Mouse (Mus musculus) adipocyte (in vitro differentiated cells): ENCODE measurements around the gene Lamb1.

Source experiments
- DNase-seq: peaks from one replicate; pipeline ENCODE4 v3.0.0-alpha.2; 2016; ENCODE audit warnings: low spot score

Gene Lamb1

DNA sequence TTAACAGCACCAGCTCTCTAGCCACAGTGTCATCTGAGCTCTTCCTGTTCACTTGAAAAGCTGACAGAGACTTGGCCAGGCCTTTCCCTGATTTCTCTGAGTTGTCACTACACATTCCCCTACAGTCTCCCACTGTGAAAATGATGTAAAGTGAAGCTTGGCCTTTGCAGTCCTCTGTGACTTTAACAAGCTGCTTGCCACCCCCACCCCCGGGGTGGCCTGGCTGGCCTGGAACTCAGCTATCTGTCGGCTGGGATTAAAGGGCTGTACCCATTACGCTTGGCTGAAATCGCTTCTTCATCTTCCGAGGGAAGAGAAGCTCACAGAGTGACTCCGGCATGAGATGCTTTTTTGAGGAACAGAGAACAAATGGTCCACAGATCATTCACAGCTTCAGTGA is 50.9 kb downstream of the Lamb1 start:
- no peak for DNase-seq

DNA sequence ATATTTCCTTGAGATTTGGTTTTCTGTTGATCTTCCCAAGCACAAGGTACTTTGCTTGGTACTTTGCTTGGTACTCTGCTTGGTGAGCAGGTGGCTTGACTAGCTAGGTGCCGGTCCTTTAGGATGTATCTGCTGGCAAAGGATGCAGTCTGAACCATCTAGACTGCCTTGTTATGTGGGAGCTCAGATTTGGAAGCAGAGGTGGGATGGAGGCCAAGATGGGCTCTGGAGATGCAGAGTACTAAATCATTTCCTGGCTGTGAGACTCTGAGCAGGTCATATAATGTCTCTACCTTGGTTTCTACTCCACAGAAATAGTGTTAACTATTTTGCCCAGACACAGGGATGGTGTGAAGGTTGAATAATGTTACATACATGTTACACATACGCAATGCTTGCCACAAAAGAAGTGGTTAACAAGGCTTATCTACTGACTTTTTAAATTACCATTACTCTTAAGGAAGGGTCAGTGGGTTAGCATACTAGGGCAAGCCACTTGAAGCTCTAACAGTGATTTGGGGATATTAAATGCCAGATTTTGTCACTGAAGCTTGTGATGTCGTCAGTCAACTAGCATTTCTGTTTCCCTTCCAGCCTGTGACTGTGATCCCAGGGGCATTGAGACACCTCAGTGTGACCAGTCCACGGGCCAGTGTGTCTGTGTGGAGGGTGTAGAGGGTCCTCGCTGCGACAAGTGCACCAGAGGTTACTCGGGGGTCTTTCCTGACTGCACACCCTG is 52.8 kb downstream of the Lamb1 start:
- DNase-seq, result no peak

DNA sequence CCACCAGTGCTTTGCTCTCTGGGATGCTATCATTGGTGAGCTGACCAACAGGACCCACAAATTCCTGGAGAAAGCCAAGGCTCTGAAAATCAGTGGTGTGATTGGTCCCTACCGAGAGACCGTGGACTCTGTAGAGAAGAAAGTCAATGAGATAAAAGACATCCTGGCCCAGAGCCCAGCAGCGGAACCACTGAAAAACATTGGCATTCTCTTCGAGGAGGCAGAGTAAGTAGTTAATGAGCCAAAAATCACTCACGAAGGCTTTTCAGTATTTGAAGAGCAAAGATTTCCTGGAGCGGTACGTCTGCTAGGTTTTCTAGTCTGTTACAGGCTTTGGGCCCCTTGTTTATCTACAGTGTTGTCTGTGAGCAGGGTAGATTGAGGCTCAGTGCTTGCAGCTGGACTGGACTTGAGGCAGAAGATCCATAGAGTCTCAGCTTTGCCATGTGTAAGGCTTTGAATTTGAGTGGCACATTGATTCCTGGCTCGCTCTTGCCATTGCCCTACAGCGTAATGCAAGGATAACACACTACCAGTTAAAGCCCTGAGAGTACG is 53.5 kb downstream of the Lamb1 start:
- no peak for DNase-seq

DNA sequence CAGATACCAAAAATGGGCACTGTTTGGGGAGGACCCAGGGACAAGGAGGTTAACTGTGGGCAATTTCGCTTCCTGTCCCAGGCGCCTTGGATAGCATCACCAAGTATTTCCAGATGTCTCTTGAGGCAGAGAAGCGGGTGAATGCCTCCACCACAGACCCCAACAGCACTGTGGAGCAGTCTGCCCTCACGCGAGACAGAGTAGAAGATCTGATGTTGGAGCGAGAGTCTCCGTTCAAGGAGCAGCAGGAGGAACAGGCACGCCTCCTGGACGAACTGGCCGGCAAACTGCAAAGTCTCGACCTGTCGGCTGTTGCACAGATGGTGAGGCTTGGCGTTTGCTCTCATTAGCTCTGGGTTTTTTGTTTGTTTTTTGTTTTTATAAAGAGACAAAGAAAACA is 55.8 kb downstream of the Lamb1 start:
- DNase-seq, result no peak

DNA sequence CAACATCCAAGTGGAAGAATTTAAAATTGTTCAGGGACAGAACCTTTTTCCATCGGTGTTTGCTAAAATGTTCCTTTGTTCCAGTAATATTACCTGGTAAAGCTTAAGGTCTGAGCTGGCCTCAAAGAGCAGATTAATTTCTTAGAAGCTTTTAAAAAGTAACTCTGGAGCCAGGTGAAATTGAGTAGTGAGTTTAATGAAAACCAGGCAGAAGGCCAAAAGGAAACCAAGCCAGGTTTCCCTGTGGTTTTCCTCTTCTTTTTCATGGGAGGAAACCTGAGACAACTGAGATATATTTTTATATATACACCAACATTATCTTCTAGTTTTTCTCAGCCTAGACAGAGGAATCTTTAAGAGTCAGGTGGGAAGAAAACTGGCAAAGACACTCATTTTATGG is 56.5 kb downstream of the Lamb1 start:
- no peak for DNase-seq

DNA sequence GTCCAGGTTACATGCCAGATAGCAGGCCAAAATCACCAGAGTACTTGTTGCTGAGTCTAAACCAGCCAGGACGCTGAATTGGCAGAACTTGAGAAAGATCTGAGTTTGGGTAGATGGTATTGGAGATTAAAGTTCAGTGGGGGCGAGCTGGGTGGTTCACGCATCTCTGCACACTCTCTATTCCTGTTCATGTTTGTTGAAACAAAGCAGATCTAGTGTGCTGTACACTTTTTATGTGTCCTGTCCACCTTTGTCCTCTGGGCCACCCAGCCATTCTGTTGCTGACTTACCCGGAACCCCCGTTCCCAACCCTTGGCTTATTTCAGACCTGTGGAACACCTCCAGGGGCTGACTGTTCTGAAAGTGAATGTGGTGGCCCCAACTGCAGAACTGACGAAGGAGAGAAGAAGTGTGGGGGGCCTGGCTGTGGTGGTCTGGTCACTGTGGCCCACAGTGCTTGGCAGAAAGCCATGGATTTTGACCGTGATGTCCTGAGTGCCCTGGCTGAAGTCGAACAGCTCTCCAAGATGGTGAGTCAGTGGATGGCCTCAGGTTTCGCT is 58.2 kb downstream of the Lamb1 start:
- no peak for DNase-seq

DNA sequence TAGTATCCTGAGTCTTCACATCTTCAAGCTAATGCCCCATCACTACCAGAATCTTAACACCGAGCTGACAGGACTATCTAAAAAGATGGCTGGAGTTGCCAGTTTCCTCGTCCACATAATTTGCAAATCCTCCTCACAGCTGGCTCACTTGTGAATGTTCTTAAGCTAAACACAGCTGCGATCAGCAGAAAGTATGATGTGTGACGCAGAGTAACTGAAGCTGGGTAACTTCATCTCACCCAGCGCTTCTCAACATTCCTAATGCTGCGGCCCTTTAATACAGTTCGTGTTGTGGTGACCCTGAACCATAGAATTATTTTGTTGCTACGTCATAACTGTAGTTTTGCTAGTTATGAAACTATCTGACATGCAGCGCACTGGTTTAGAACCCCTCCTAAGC is 62.1 kb downstream of the Lamb1 start:
- no peak for DNase-seq

DNA sequence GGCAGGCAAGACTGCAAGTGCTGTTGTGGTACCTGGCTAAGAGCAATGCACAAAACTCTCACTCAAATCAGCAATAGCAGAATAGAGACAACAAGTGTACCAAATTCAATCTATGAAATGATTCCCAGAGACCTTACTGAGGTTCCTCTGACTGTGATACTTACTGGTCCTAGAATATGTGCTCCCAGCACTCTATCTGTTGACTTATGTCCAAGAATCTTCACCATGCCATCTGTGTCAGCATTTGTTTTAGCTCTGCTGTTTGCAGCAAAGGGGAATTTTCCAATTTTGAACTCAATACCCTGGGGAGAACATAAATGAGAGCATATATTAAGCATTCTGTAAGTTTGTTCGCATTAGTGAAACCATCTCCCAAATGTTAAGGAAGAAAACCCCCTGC is 68.2 kb downstream of the Lamb1 start:
- DNase-seq, result no peak

DNA sequence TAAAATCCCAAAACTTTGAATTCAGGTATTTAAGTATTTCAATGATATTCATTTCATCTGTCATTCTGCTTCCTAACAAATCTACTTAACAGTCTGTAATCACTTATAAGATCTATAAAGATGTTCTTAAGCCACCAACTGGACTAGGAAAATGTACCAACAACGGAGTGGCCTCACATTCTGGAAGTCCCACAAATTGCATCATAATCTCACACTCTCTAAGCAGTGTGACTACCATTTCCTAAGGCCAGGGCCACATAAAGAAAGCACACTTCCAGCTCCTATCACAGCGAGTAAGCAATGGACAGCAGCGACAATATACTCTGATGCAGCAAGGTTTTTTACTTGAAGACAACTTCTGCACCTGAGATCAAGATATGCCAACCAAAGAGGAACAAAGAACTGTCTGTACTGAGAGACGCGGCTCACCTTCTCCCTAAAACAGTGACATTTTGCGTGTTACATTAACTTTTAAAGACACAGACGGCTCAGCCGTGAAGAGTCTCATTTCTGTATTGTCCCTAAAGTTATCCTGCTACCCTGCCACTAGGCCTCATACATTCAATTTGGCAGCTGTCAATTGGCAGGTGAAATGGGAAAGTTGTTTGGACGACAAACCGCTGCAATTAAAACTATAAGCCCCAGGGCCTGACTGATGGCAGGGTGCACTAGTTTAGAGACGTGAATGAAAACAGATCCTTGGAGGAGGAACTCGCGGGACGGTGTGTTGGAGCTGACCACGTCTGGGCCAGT is 85.3 kb downstream of the Lamb1 start:
- DNase-seq, result peak; percentile 63

DNA sequence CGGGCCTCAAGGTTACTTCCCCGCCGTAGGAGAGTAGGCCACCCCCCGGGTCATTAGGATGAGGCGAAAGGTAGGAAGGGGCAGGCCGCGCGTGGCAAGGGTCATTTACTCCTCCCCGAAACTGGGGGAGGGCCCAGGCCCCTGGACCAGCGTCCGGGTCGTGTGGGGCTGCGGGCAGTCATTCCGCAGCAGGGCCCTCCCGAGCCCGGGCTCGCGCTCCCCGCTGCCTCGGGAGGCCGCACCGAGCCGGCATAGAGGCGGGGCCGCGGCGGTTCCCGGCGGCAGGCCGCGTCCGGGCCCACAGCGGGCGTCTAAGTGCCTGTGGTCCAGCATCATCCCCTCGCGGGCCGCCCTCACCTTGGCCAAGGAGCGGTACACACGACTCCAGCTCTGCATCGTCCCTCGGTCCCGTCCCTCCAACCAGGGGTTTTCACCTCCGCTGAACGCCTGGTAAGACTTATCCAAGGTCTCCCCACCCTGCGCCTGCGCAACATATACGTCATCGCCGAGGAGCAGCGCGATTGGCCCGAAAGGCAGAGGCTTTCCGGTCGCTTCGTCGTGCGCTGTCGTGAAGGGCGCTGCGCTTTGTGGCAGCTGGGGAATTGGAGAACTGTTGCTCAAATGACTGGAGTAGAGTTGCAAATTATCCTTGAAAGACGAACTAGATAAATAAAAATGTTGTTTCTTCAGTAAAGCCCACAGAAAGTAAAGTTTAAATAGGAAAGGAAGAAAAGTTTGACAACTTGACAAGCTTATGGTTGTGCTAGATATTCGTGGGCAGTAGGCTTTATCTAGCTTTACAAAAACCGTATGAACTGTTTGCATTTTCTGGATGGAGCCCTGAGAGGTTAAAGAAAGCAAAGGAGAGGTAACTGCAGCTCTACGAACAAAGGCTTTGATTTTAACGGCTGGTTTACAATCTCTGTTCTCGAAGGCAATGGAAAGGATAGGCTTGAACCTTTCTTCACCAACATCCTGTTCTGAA is 86.2 kb downstream of the Lamb1 start, which contains the start of gene Dld:
Dld (minus strand) TSS at position 510 of the 985 bp plus-strand sequence.
- DNase-seq, result peak; percentile 97

DNA sequence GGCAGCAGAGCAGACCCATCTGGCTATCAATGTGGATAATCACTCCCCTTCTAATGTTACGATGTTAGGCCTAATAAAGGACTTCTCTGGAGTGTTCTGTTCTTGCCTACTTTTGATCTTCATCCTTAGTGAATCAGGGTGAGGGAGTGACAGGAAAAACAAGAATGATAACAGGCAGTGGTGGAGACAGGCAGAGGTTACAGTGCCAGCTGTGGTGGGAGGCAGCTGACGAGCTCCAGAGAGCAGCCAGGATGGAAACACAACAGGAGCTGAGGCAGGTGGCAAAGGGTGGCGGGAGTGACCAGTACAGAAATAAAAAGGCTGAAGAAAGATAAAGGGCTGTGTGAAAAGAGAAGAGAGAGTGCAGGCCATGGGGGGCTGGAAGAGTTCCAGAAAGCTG is 101.4 kb downstream of the Lamb1 start:
- no peak for DNase-seq

DNA sequence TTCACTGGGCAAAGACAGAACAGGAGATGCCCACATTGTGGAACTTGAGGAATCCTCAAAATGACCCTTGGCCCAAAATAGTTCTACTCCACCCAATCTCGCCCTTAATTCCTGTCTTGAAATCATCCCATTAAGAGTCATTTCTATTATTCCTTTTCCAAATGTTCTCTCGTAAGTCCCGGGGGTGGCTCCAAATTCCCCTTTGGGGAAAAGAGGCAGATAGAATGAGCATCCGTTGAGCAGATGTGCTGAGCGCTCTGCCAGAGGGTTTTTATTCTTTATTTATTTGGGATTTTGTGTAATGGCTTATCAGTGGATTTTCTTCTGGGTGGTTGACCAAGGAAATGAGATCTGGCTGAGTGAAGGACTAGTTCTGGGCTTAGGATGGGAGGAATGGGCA is 102.7 kb downstream of the Lamb1 start:
- no peak for DNase-seq

DNA sequence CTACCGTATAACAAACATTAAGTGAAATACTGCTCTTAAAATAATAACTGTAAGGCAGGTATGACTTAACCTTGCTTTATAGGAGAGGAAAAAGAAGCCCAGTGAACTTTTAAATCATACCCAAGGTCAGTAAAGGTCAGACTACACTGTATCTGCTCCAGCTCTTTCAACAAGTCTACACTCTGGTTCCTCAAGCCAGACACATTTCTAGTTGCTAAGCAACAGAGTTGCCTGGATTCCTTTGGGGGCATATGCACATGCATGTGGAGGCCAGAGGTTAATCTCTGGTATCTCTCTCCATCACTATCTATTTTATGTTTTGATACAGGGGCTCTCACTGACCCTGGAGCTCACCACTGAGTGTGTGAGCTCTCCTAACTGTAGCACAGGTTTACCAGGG is 104.1 kb downstream of the Lamb1 start:
- no peak for DNase-seq

DNA sequence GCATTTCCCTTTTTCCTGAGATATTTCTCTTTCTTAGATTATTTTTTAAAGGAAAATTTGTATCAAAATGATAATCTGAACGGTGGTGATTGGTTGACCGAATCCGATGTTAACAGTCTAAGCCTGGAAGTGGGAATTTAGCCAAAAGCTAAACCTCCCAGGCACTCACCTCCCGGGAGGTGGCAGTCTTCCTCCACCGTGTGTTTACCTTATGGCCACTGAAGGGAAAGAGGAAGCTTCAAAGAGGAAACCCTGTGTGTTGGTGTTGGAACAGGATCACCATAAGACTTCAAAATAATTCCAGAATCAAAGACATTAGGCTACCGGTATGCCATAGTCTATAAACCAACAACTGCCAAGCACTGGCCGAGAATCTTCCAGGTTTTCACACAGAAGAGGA is 104.6 kb downstream of the Lamb1 start:
- no peak for DNase-seq

DNA sequence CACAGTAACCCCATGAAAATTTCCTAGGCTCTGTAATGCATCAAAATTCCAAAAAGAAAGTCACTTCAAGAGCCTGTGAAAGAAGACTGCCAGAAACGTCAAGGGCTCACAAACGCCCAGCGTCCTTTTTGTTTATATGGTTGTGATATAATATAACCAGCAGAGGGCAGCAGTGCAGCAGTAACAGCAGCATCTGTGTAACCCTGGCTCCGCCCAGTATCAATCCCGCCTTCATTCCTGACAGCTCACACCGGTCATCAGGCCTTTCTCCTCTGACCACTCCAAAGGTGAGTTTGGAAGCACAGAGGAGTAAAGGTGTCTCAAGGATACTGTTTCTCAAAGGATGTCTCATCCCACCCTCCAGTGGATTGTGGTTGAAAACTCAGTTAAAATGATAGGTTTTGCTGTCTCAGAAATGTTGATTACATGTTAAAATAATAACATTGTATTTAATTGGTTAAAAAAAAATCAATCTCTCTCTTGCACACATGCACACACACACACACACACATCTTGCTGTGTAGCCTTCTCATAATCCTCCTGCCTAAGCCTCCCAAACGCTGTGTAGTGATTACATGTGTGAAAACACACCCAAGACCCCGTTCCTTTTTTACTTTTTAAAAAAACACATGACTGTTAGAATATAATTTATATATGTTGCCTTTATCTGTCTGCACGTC is 109.7 kb downstream of the Lamb1 start:
- peak; percentile 89 for DNase-seq

DNA sequence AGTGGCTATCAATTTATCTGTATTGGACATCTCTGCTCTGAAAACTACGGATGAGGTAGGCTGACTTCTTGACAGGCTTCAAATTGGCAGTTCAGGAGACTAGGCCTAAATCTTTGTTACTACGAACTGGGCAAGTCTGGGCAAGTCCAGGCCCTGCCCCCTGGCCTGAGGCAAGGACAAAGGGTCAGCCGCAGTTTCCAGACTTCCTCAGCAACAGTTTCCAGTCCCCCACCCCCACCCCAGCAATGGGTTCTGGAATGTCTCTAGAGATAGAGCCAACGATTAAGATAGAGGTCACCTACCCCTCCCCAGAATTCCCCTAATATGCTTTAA is 110.2 kb downstream of the Lamb1 start:
- no peak for DNase-seq

DNA sequence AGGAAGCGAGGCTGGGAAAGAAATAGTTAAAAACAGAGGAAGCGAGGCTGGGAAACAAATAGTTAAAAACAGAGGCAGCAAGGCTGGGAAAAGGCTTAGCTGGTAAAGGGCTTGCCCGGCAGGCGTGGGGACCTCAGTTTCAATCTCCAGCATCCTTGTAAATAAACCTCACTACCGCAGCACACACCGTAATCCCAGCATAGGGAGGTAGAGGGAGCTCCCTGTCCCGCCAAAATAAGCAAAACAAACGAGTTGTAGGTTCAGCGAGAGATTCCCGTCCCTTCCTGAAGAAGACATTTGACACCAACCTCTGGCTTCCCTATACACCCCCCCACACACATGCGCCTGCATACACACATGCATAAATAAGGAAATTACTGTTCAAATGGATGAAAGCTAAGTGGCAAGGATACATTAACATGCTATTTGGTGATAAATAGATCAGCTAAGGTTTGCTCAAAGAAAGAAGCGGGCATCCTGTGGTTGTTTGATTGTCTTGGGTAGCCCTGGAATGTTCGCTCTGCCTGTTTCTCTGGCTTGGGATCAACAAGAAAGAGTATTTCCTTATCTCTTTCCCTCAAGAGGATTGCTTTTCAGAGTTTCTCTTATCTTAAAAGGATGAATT is 111.4 kb downstream of the Lamb1 start:
- DNase-seq, result peak; percentile 18

DNA sequence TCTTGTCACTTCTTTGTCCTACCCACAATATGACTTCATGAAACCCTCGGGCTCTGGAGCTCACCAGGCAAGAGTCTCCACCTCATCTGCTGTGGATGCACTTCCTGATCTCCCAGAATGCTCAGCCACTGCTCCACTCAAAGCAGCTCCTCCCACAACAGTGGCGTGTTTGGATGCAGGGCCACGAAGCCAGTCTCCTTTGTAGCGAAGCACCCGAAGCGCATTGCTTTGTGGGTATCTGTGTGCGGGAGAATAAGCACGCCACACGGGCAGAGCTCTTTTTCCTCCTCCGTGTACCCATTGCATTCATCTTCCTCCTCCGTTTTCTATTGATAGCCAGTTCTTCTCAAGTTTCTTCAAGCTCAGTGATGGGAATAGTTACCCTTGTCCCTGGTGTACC is 112.2 kb downstream of the Lamb1 start:
- DNase-seq, result no peak
